Mouse (Mus musculus) E14TG2a.4 (cell line): ENCODE measurements around the gene E030025P04Rik.

ENCODE experiments used
- CTCF ChIP-seq: conservative IDR thresholded peaks from 2 replicates; pipeline ENCODE4 v1.5.1; 2014; ENCODE audit warnings: low read length
- NANOG ChIP-seq: IDR thresholded peaks from 2 replicates; pipeline ENCODE4 v1.6.1; 2014; ENCODE audit warnings: borderline replicate concordance, low read length, mixed read lengths

- TF ChIP-seq CTCF: no peak
- TF ChIP-seq NANOG: no peak
Measured at GRCm38 (mm10) chr11:109170771-109171170, 26.6 kb upstream of the E030025P04Rik start.
